Mouse (Mus musculus): ENCODE results near the gene Arfip1.
A peak's percentile ranks its signal among the peaks of the same experiment; 100 is the strongest.

The Arfip1 gene

DNA sequence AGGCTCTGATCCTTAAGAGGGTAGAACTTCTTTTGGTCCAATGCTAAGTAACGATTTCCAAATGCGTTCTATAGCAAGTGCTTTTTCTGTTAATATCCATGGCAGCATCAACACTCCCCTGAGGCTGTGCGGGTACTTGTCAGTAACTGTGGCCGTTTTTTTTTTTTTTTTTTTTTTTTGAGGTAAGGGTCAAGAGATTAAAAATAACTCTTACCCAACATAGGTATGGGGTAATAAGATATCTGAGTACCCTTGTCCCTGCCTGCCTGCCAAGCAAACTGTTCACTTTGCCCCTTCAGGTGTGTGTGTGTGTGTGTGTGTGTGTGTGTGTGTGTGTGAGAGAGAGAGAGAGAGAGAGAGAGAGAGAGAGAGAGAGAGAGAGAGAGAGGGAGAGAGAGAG lies 98.1 kb downstream of the Arfip1 start:
- DNase-seq, result no peak

DNA sequence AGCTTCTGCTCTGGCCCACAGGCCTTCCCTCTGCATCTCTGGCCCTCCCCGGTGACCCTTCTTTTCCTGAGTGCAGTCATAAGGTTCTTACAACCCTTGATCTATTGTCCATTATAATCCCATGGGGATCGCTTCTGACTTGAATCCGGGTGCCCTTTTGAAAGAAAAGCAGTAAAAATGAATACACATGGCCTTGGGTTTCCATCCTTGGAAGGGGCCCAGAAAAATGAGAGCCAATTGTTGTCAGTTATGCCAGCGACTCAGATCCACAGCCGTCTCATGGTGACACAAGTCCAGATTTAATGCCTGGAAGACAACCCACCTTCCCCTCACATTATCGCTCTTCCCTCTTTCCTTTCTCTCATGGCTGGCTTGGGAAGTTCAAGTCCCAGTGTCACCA lies 100.3 kb downstream of the Arfip1 start:
- no peak for DNase-seq

DNA sequence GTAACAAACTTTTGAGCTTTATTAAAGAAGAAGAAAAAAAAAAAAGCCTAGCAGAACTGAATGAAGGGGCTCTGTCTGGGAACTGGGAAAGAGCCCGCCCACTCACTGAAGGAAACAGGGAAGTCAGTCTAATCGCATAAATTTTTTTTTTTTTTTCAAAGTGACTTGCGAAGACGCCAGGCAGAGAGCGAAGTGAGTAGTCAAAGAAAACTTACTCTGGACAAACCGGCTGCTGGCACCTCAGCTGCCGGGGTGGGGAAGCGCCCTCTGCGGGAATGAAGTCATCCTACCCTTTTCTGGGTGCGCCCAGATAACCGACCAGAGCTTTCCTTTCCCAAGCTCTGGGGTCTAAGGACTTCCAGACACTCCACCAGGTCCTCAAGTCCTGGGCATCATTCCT lies 101.3 kb downstream of the Arfip1 start:
- peak; percentile 32 for DNase-seq

DNA sequence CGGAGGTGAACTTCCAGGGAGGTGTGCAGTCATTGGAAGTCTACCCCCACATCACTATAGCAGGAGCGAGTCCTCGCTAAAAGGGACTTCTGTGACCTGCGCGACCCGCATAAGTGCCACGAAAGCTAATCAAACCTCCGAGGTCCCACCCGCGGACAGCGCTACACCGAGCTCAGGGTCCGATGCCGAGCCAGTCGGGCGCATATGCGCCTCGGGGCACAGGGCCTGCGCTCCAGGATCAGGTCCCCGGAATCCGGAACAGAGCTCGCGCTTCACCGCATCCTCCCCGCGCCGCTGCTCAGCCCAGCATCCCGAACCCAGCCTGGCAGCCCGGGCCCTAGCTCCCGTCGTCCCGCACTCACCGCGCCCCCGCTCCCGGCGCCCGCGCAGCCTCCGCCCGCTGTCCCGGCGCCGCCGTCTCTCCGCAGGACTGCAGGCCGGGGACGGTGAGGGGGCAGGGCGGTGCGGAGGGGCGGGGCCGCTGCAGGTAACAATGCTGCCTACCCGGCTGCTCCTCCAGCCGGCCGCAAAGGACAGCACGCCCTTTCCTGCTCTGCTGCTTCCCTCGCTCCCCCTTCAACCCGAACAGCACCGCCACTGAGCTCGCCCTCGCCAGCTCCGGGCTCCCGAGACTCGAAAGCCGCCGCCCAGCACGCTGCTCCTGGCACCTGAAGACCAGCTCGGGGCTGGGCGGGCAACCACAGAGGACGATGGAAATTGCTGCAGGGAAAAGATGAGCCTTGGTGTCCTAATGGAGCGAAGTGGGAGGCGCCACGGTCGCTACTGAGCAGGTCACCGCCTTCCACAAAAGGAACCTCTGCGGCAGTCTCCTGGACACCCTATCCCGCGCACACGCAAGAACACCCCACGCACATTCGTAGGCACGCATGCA lies 102.2 kb downstream of the Arfip1 start, which contains the start of gene Fhdc1:
Gene Fhdc1 (minus strand): TSS at position 424 of the 892 bp plus-strand sequence.
- peak; percentile 46 for DNase-seq

DNA sequence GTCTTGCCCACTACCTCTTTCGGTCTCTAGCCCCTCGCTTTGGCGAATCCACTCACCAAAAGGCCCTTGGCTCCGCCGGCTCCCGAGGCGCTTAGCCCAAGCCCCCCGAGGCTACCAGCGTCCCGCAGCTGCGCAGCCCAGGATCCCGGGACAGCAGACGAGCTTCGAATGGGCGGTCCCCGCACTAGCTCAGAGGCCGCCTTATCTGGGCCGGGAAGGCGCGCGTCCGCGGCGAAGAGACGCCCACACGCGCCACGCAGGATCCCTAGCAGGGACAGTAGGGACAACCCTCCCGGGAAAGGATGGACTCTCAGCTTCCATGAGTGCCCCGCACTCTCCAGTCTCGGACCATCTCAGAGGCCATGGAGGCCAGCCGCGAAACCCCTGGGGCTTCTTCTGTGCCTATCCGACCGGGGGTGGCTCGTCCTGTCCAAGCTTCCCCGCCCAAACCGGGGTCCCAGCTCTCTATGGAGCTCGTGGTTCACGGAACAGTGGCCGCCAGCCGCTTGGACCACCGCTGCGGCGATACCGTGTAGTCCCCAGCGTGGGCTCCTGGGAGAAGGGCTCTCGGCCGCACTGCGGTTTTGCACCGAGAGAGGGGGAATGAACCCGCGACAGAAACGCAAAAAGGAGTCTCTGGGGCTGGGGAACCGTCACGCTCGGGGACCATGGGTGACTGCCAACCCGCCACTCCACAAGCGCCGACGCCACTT lies 103.0 kb downstream of the Arfip1 start:
- peak; percentile 49 for DNase-seq

DNA sequence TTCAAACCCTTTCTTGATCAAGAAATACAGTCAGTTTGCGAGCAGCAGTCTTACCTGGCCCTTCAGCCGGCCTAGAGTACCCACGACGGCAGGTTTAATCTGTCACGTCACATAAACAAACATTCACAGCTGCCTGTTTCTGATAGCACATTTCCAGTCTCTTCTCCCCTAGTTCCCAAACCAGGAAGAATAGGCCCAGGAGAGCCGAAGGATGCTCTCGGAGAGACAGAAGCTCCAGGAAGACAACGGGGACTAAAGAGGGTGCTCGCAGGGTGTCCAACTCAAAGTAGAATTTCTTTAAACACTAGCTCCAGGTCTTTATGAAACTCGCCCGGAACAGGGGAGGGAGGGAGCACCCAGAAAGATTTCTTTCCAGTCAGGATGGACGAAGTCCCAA lies 103.5 kb downstream of the Arfip1 start:
- no peak for DNase-seq

DNA sequence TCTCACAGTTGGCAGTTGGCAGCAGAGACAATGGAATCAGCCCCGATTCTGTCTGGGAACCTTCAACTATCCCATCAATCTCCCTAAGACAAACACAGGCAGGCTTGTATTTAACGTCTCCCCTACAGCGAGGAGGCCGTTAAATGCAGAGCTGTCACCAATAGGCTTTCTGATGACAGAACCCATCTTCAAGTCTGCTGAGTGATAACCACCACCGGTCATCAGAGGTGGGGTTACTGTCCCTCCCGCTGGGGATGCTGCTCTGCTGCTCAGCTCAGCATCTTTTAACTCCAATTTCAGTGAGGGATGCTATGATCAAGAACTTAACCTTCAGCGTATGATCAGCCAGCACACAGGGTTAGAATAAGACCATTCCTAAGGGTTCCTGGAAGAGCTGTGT lies 104.2 kb downstream of the Arfip1 start:
- no peak for DNase-seq

DNA sequence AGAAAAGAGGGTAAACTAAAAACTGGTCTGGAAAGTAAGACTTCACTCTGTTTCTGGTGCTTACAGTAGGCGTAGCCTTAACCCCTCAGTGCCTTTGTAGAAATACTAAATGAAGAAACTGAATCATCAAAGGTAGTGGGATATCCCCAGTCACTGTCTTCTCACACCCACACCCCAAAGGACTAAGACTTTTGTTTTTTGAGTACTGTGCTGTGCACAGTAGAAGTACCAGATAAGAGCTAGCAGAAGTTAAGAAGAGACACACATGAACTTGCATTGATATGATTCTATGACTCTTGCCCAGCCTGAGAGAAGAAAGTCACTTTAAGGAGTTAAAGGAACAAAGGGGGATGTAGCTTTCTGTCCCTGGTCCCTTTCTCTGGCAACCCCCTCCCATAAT lies 104.9 kb downstream of the Arfip1 start:
- no peak for DNase-seq

DNA sequence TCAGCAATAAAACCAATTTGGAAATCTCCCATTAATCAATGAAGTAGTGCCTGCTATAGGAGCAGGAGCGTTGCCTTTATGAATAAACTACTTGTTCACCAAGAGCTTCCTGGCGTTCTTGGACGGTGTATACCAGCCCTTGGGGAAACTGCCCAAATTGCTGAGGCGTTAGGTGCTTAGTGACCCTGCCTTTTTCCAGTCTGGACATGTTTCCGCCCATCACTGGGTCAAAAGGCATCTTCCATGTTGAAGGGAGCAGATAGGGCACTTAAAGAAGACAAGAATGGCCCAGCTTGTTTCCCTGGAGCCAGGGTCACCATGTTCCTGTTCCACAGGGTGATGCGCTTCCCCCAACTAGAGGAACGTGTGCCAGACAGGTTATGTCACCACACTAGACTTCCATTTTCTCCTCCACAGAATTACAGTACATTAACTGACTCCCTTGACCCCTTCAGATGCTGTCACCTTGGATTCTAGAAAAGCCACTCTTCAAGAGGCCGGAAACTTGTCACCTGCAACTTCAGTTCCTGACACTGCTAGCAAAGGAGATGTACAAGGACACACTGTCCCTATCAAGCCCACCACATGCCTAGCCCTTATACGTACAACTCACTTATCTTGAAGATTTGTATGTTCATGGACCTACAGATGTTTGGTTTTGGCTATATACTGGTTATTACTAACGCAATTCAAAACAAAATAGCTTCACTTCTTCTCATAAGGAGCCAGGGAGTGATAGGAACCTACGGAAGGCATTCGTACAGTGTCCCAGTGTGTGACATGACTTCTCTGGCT lies 107.2 kb downstream of the Arfip1 start:
- DNase-seq, result no peak

DNA sequence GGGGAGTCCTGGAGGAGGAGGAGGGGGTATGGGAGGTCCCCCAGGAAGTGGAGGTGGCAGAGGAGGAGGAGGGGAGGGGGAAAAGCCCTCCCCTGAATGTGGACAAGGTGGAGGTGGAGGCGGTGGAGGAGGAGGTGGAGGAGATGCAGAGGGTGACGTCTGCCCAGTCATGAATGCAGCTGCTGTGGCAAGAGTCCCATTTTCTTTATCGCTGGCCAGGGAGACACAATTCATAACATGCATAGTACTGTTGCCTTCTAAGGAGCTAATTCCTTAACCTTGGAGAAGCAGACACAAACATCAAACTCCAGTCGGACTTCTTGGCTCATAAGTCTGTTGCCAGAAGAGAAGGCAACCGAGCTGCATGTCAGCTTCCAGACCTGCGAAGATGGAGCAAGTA lies 108.0 kb downstream of the Arfip1 start:
- no peak for DNase-seq

DNA sequence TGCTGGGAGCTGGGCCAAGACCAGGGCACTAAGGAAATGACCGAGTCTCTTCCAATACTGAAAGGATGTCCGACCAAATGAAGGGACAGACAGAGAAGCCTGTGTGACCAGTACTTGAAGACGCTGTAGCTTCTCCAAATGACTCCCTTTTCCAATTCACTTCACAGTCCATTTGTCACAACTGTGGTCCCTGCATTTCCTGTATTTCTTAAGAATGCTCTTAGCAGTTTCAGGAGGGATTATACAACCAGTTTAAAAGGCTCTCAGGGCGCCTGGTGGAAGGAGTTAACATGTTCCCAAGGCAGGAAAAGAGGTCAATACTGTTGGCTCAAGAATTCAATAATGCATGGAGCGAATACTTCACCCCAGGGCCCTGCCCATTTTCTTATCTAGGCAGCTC lies 109.5 kb downstream of the Arfip1 start:
- no peak for DNase-seq

DNA sequence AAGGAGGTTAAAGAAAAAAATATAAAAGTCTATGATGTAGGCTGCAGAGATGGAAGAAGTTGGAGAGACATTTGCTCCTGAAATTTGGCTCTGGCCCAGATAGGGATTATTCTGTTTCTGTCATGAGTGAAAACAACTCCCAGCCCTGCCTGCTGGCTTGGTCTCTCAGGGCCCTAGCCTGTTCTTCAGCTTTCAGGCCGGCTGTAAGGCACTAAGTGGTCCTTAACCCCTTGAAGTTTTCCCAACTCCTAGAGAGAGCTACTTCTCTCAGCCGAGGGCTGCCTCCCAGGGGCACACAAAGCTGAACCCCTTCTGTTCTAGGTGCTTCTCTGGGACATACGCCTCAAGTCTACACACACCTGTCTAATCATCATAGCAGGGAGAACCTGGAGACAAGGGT lies 109.9 kb downstream of the Arfip1 start:
- no peak for DNase-seq

DNA sequence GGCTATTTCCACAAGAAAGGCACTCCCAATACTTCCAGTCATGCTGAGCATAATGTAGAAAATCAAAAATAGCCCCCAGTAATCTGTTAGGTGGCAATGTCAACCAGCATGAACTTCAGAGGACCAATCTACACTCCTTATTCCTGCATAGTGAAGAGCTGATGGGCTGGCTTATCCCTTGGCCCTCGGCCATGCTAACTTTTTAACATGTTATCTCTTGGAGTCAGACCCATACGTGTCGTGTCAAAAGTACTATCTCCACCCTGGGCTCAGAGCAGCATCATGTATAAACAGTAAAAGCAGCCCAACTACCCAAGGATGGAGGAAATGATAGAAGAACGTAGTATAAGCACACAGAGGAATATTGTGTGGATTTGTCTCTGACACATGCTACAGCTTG lies 111.3 kb downstream of the Arfip1 start:
- no peak for DNase-seq

DNA sequence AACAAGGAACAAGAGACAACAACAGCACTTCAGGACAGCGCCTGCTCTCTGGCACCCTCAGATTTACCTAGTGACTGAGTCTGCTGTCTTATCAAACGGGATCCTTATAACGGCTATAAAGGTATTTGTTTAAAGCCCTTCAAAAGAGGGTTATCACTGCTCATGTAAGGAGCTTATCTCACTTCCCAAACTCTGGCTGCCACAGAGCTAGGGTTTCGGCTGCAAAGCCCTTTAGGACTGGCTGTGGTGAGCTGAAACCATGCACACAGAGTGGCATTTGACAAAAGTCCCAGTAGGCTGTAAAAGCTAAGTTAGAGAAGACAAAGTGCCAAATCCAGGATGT lies 114.3 kb downstream of the Arfip1 start:
- no peak for DNase-seq

DNA sequence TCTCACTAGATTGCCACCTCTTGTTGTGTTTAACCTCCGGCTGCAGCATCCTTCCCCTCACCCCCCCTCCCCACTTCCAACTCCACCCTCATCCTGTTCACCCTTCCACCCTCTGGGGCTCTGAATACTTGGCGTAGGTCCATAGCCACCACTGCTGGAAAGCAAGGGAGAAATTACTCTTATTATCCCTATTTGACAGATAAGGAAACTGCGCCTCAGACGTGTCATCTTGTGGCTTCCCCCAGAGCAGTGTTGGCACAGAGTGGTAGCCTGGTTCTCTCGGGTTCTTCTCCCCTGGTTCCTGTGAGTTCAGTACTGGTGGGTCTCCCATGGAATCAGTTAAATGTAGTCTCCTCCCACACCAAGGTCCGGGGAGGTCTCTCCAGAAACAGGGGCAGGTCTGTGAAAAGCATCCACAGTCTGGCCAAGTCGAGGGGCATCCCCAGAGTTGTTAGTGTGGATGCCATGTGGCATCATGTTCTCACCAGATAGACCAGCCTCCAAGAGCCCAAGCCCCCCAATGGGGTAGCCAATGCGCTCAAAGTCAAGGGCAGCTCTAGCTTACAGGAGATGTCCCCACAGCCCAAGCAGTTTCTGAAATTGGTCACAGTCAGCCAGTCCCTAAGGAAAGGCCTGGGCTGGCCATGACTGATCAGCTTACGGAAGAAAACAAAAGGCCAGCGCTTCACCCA lies 114.9 kb downstream of the Arfip1 start:
- DNase-seq, result no peak

DNA sequence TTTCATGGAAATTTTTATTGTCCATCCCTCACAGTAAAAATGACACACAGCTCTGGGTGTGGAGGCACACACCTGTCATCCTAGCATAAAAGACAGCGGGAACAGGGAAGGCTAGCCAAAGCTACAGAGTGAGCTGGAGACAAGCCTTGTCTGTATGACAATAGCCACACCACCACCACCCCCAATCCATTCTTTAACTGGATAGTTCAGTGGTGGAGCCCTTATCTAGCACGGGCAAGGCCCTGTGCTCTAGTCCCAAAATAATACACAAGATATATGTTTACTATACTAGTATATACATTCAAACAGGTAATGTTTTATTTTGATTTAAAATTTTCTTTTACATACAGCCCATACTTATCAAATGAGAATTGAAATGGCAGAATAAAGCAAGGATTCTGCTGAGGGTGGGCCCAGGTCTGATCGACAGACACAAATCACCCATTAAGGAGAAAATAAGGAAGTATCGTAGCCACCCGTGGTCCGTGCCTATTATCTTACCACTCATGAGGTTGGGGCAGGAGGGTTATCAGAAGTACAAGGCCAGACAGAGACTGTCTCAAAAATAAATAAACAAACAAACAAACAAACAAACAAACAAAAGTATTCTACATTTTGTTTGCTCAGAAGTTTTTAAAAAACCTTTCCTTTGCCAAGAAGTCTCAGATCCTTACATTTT lies 116.5 kb downstream of the Arfip1 start:
- DNase-seq, result no peak

DNA sequence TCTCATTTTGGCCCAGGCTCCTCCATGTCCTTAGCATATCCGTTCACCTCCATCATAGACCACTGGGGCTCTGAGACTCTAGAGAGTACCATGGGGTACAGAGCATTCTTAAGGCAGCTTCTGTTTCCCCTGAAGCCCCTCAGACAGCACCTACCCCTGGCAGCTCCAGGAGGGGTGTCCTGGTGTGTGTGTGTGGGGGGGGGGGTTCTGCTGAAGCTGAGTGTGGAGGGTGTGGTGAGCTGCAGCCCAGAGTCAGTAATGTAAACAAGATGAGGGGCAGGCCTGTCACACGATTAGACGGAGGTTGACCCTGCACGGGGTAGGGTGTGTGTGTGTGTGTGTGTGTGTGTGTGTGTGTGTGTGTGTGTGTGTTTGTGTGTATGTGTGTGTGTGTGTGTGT lies 120.7 kb downstream of the Arfip1 start:
- no peak for DNase-seq

DNA sequence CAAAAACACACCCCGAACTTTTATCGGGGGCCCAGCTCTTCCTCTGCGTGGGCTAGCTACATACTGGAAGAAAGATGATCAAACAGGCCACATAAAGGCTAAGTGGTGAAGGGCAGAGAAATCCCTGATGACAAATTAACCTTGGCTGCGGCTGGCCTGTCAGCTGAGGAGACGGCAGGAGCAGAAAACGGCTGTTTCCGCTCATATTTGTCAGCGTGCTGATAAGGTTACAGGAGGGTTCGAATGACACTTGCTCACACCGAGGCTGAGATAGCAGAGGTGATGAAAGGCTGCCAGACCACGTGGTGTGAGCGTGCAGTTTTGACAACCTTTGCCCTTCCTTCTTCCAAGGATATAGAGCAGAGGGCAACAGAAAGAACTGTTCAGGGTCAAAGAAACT lies 121.5 kb downstream of the Arfip1 start:
- DNase-seq, result no peak

DNA sequence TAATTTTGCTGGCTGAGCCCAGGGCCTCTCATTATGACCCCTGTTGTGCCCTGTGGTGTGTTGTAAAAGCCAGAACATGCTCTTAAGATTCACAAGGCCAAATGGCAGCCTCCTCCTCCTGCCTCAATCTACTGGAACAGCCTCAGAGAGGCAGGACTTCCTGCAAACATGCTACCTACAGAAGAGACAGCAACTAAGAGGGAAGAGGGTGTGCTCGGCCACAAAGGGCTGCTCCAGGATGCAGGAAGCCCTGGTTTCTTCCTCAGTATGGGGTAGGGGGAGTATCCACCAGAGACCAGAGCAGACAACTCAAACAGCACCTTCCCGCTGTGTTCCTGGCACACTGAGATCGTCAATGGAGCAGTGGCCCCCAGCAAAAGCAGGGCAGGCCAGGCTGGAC lies 121.9 kb downstream of the Arfip1 start:
- DNase-seq, result no peak

DNA sequence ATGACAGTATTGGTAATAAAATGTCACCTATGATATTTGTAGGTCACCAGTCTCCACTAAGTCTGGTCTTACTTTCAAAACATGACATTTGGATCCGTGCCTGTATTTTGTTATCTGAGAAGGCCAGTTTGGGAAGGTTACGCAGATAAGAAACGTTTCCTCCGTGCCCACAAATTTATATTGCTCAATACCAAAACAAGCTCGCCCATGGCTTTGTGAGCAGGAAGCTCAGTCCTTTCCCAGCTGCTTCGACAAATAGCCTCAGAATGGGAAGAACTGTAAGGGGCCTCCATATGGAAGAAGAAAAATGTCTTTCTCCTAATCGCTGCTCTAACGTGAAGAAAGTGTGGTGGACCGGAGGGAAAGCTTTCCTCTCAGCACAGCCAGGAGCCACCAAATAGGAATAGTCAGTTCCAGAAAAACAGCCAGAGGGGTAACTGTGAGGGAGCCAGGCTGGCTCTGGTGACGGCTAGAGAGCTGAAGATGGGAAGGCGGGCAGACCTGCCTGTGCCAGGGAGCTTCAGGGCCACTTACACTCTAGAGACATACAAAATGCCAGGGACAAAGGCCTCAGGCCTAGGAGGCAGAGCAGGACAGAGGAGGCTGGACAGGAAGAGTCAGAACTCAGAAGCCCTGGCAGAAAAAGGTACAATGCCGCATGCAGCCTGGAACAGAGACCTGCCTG lies 126.5 kb downstream of the Arfip1 start:
- DNase-seq, result no peak

DNA sequence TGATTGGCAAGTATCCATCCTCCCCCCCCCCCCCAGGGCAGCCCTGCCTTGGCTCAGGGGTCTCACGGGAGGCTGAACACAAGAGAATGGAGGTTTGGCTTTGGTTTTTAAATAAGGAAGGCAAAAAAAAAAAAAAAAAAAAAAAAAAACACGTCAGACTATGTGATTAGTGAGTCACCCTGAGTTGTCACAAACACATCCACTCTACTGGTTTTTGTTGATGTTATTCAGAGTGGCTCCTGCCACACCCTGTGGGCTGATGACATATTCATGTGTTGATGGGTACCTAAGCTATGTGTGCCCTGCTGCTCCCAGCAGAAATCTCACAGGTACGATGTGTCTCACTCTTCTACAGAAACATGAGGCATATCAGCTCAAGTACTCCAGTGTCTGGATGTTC lies 131.8 kb downstream of the Arfip1 start:
- no peak for DNase-seq

DNA sequence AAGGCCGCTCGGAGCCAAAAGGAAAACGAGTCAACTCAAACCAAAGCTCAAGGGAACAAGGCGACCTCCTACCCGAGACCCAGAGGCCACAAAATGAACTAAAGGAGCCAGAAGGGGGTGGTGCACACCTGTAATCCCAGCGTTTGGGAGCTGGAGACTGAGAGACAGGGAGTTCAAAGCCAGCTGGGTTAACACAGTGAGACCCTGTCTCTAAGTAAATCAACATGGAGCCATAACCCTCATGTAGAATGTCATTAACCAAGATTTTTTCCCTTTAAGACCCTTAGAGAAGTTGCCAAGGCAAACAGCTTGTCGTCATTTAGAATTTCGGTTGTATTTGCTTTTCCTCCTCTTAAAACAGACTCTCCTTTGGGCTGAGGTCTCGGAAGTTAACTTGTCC lies 133.4 kb downstream of the Arfip1 start:
- DNase-seq, result no peak

Data from right cerebral cortex, postnatal 4 days (tissue).